Mouse (Mus musculus): ENCODE measurements at regions not wholly inside any gene's neighbourhood (a gene's known extent, or its start where the extent isn't known, plus 50 kb on each side); places are given as distances from the start of the nearest gene placed in this dataset.

- no peaks in the 10 kb centered on the region for H3K36me3 ChIP-seq (ENCODE audit: control insufficient read depth, insufficient read depth, low read length)
- no peak overlapping the region for H3K4me3 ChIP-seq (ENCODE audit: insufficient read depth, low read depth, low read length)
- no peak for DNase-seq
- no peaks in the 10 kb centered on the region; the same call in 1 of the 2 replicates for H3K27me3 ChIP-seq (replicated peaks; ENCODE audit: control insufficient read depth, insufficient read depth, low read length)
- no peak for TF ChIP-seq POLR2A (IDR thresholded peaks at IDR 0.05; ENCODE audit: low read depth, low read length)
- no peak for TF ChIP-seq CTCF (conservative IDR thresholded peaks at IDR 0.05; ENCODE audit: insufficient read depth, insufficient read length, low read depth, low read length)
- WGBS, result 81% methylated on average over 2 of the region's 2 CpGs
- H3K27ac ChIP-seq (ENCODE audit: insufficient read depth, low read depth, low read length), result no peak overlapping the region
- H3K4me1 ChIP-seq (ENCODE audit: control insufficient read depth, insufficient read depth, low read length), result no peaks in the 10 kb centered on the region
Observed at GRCm38 (mm10) chr13:84368225-84368624, 146.1 kb downstream of the Tmem161b start.

- Histone ChIP-seq H3K27ac (ENCODE audit: insufficient read depth, low read depth, low read length) (no peak overlapping the region), H3K4me1 (ENCODE audit: control insufficient read depth, insufficient read depth, low read length) (no peaks in the 10 kb centered on the region), H3K27me3 (replicated peaks; ENCODE audit: control insufficient read depth, insufficient read depth, low read length) (no peaks in the 10 kb centered on the region; the same call in 1 of the 2 replicates), H3K4me3 (ENCODE audit: insufficient read depth, low read depth, low read length) (no peak overlapping the region), H3K36me3 (ENCODE audit: control insufficient read depth, insufficient read depth, low read length) (no peaks in the 10 kb centered on the region)
- WGBS, result 79% methylated on average over 4 of the region's 4 CpGs
- no peak for DNase-seq
- TF ChIP-seq POLR2A (IDR thresholded peaks at IDR 0.05; ENCODE audit: low read depth, low read length), result no peak
Observed at GRCm38 (mm10) chr13:84374711-84375257, 152.7 kb downstream of the Tmem161b start.

- Histone ChIP-seq H3K36me3 (ENCODE audit: control insufficient read depth, insufficient read depth, low read length) (no peaks in the 10 kb centered on the region), H3K4me3 (ENCODE audit: insufficient read depth, low read depth, low read length) (no peak overlapping the region), H3K4me1 (ENCODE audit: control insufficient read depth, insufficient read depth, low read length) (no peaks in the 10 kb centered on the region), H3K27me3 (replicated peaks; ENCODE audit: control insufficient read depth, insufficient read depth, low read length) (no peaks in the 10 kb centered on the region; the same call in 1 of the 2 replicates), H3K27ac (ENCODE audit: insufficient read depth, low read depth, low read length) (no peak overlapping the region)
- no peak for DNase-seq
- TF ChIP-seq CTCF (conservative IDR thresholded peaks at IDR 0.05; ENCODE audit: insufficient read depth, insufficient read length, low read depth, low read length) (no peak), POLR2A (IDR thresholded peaks at IDR 0.05; ENCODE audit: low read depth, low read length) (no peak)
- WGBS, result 82% methylated on average over 4 of the region's 4 CpGs
Observed at GRCm38 (mm10) chr13:84375941-84376340, 153.8 kb downstream of the Tmem161b start.

- Histone ChIP-seq H3K4me3 (ENCODE audit: insufficient read depth, low read depth, low read length) (no peak overlapping the region), H3K4me1 (ENCODE audit: control insufficient read depth, insufficient read depth, low read length) (no peaks in the 10 kb centered on the region), H3K27me3 (replicated peaks; ENCODE audit: control insufficient read depth, insufficient read depth, low read length) (no peaks in the 10 kb centered on the region; the same call in 1 of the 2 replicates), H3K36me3 (ENCODE audit: control insufficient read depth, insufficient read depth, low read length) (no peaks in the 10 kb centered on the region), H3K27ac (ENCODE audit: insufficient read depth, low read depth, low read length) (no peak overlapping the region)
- DNase-seq, result no peak
- no peak for TF ChIP-seq CTCF (conservative IDR thresholded peaks at IDR 0.05; ENCODE audit: insufficient read depth, insufficient read length, low read depth, low read length)
- TF ChIP-seq POLR2A (IDR thresholded peaks at IDR 0.05; ENCODE audit: low read depth, low read length), result no peak
- WGBS, result 81% methylated on average over 5 of the region's 5 CpGs
Observed at GRCm38 (mm10) chr13:84378553-84379332, 156.6 kb downstream of the Tmem161b start.

DNA sequence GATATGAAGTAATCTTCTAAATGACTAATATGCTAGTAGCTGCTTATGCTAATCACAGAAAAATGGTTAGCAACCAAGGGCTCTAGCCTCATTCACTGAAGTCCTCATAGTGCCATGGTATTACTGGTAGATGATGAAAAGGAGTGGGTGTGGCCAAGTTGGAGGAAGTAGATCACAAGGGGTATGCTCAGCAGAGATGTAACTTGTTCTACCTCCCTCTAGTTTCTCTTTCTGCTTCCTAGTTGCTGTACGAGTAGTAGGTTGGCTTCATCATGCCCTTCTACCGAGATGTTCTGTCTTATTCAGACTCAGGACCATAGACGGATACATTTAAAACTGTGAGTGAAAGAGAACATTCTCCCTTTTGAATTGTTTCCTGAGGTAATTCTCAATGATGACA is 169.5 kb downstream of the Tmem161b start:
- TF ChIP-seq POLR2A (IDR thresholded peaks at IDR 0.05; ENCODE audit: low read depth, low read length), result no peak
- no peak for TF ChIP-seq CTCF (conservative IDR thresholded peaks at IDR 0.05; ENCODE audit: insufficient read depth, insufficient read length, low read depth, low read length)
- WGBS, result 82% methylated on average over 3 of the region's 3 CpGs
- Histone ChIP-seq H3K36me3 (ENCODE audit: control insufficient read depth, insufficient read depth, low read length) (no peaks in the 10 kb centered on the region), H3K4me3 (ENCODE audit: insufficient read depth, low read depth, low read length) (no peak overlapping the region), H3K27me3 (replicated peaks; ENCODE audit: control insufficient read depth, insufficient read depth, low read length) (no peaks in the 10 kb centered on the region), H3K4me1 (ENCODE audit: control insufficient read depth, insufficient read depth, low read length) (no peaks in the 10 kb centered on the region), H3K27ac (ENCODE audit: insufficient read depth, low read depth, low read length) (no peak overlapping the region)
- no peak for DNase-seq

GRCm38 (mm10) chr13:84398476-84399344 is 176.6 kb downstream of the Tmem161b start:
- DNase-seq, result no peak
- Histone ChIP-seq H3K4me3 (ENCODE audit: insufficient read depth, low read depth, low read length) (no peak overlapping the region), H3K36me3 (ENCODE audit: control insufficient read depth, insufficient read depth, low read length) (no peaks in the 10 kb centered on the region), H3K27ac (ENCODE audit: insufficient read depth, low read depth, low read length) (no peak overlapping the region), H3K4me1 (ENCODE audit: control insufficient read depth, insufficient read depth, low read length) (no peaks in the 10 kb centered on the region), H3K27me3 (replicated peaks; ENCODE audit: control insufficient read depth, insufficient read depth, low read length) (no peaks in the 10 kb centered on the region)
- TF ChIP-seq POLR2A (IDR thresholded peaks at IDR 0.05; ENCODE audit: low read depth, low read length), result no peak
- 55% methylated on average over 7 of the region's 7 CpGs for WGBS

Data from kidney, adult 2 months (tissue).